Mouse (Mus musculus): ENCODE data around the gene Ucp3. TPM values are rescaled to one million over a fixed set of nuclear protein-coding genes. Genes with fewer than 3 reads are reported as not detected.
A peak's percentile ranks its signal among the peaks of the same experiment; 100 is the strongest.

Gene Ucp3
- not detected in 2 replicates for polyA plus RNA-seq (2015; fragmentation: Nextera tagmentation; extraction: Ambion mirVana)

GRCm38 (mm10) chr7:100472777-100473176 is at the start of gene Ucp3:
Ucp3 (plus strand) TSS chr7:100472990.
- no peak for ATAC-seq
- H3K4me3 ChIP-seq (ENCODE audit: low read length), result no peak within 1 kb of the TSS

GRCm38 (mm10) chr7:100425795-100426194 is 47.0 kb upstream of the Ucp3 start:
- Histone ChIP-seq H3K9me3 (ENCODE audit: control insufficient read depth, low read length) (no peaks in the 10 kb centered on the region), H3K4me2 (ENCODE audit: low read depth, low read length) (no peak overlapping the region), H3K4me3 (ENCODE audit: low read length) (no peak overlapping the region), H3K27ac (ENCODE audit: low read length) (no peak overlapping the region), H3K36me3 (ENCODE audit: control insufficient read depth, insufficient read depth, low read length) (peaks cover 8% of the 10 kb centered on the region; the same call in 1 of the 2 replicates), H3K9ac (ENCODE audit: low read depth, low read length) (no peak overlapping the region), H3K4me1 (ENCODE audit: control insufficient read depth, insufficient read depth, low read length) (no peaks in the 10 kb centered on the region), H3K27me3 (replicated peaks; ENCODE audit: control insufficient read depth, insufficient read depth, low read length) (no peaks in the 10 kb centered on the region)
- WGBS, result 90% methylated on average over 3 of the region's 3 CpGs
- no peak for ATAC-seq

More at GRCm38 (mm10) chr7:100472777-100473176, at the start of gene Ucp3:
- Histone ChIP-seq H3K27me3 (replicated peaks; ENCODE audit: control insufficient read depth, insufficient read depth, low read length) (no peaks in the 10 kb centered on the region), H3K9ac (ENCODE audit: low read depth, low read length) (no peak within 1 kb of the TSS), H3K4me2 (ENCODE audit: low read depth, low read length) (no peak within 1 kb of the TSS), H3K4me1 (ENCODE audit: control insufficient read depth, insufficient read depth, low read length) (no peaks in the 10 kb centered on the region), H3K9me3 (ENCODE audit: control insufficient read depth, low read length) (no peaks in the 10 kb centered on the region), H3K36me3 (ENCODE audit: control insufficient read depth, insufficient read depth, low read length) (no peaks in the 10 kb centered on the region), H3K27ac (ENCODE audit: low read length) (no peak within 1 kb of the TSS)
- 81% methylated on average over 6 of the region's 6 CpGs for WGBS

- WGBS, result 60% methylated on average over 3 of the region's 3 CpGs
- ATAC-seq, result no peak
- H3K36me3 ChIP-seq (ENCODE audit: control insufficient read depth, insufficient read depth, low read length), result peaks cover 9% of the 10 kb centered on the region; the same call in 1 of the 2 replicates
Observed at GRCm38 (mm10) chr7:100429102-100429501, 43.7 kb upstream of the Ucp3 start.

GRCm38 (mm10) chr7:100429911-100430310 is 42.9 kb upstream of the Ucp3 start:
- Histone ChIP-seq H3K27me3 (replicated peaks; ENCODE audit: control insufficient read depth, insufficient read depth, low read length) (no peaks in the 10 kb centered on the region), H3K4me2 (ENCODE audit: low read depth, low read length) (no peak overlapping the region), H3K4me3 (ENCODE audit: low read length) (no peak overlapping the region), H3K9ac (ENCODE audit: low read depth, low read length) (no peak overlapping the region), H3K4me1 (ENCODE audit: control insufficient read depth, insufficient read depth, low read length) (no peaks in the 10 kb centered on the region), H3K9me3 (ENCODE audit: control insufficient read depth, low read length) (no peaks in the 10 kb centered on the region), H3K36me3 (ENCODE audit: control insufficient read depth, insufficient read depth, low read length) (peaks cover 9% of the 10 kb centered on the region; the same call in 1 of the 2 replicates), H3K27ac (ENCODE audit: low read length) (no peak overlapping the region)
- no peak for ATAC-seq
- WGBS, result 91% methylated on average over 11 of the region's 11 CpGs

More at GRCm38 (mm10) chr7:100429102-100429501, 43.7 kb upstream of the Ucp3 start:
- no peaks in the 10 kb centered on the region for H3K9me3 ChIP-seq (ENCODE audit: control insufficient read depth, low read length)
- no peak overlapping the region for H3K9ac ChIP-seq (ENCODE audit: low read depth, low read length)
- H3K27ac ChIP-seq (ENCODE audit: low read length), result no peak overlapping the region
- no peaks in the 10 kb centered on the region for H3K4me1 ChIP-seq (ENCODE audit: control insufficient read depth, insufficient read depth, low read length)
- H3K27me3 ChIP-seq (replicated peaks; ENCODE audit: control insufficient read depth, insufficient read depth, low read length), result no peaks in the 10 kb centered on the region
- no peak overlapping the region for H3K4me2 ChIP-seq (ENCODE audit: low read depth, low read length)
- H3K4me3 ChIP-seq (ENCODE audit: low read length), result no peak overlapping the region

GRCm38 (mm10) chr7:100431103-100431502 is 41.7 kb upstream of the Ucp3 start:
- no peak overlapping the region for H3K9ac ChIP-seq (ENCODE audit: low read depth, low read length)
- no peak overlapping the region for H3K4me2 ChIP-seq (ENCODE audit: low read depth, low read length)
- H3K36me3 ChIP-seq (ENCODE audit: control insufficient read depth, insufficient read depth, low read length), result peaks cover 9% of the 10 kb centered on the region; the same call in 1 of the 2 replicates
- no peak overlapping the region for H3K4me3 ChIP-seq (ENCODE audit: low read length)
- no peaks in the 10 kb centered on the region for H3K9me3 ChIP-seq (ENCODE audit: control insufficient read depth, low read length)
- no peaks in the 10 kb centered on the region for H3K27me3 ChIP-seq (replicated peaks; ENCODE audit: control insufficient read depth, insufficient read depth, low read length)
- ATAC-seq, result no peak
- H3K4me1 ChIP-seq (ENCODE audit: control insufficient read depth, insufficient read depth, low read length), result no peaks in the 10 kb centered on the region
- 0 out of 2 replicates have a peak overlapping the region, but pooled peaks have one; percentile 8 for H3K27ac ChIP-seq (ENCODE audit: low read length)
- 76% methylated on average over 5 of the region's 5 CpGs for WGBS

GRCm38 (mm10) chr7:100433295-100433694 is 39.5 kb upstream of the Ucp3 start:
- WGBS, result 84% methylated on average over 6 of the region's 6 CpGs
- H3K4me2 ChIP-seq (ENCODE audit: low read depth, low read length), result no peak overlapping the region
- no peak overlapping the region for H3K27ac ChIP-seq (ENCODE audit: low read length)
- ATAC-seq, result peak; percentile 65; the same call in 1 of the 2 replicates
- no peaks in the 10 kb centered on the region for H3K4me1 ChIP-seq (ENCODE audit: control insufficient read depth, insufficient read depth, low read length)
- H3K9me3 ChIP-seq (ENCODE audit: control insufficient read depth, low read length), result no peaks in the 10 kb centered on the region
- peaks cover 9% of the 10 kb centered on the region; the same call in 1 of the 2 replicates for H3K36me3 ChIP-seq (ENCODE audit: control insufficient read depth, insufficient read depth, low read length)
- no peak overlapping the region for H3K9ac ChIP-seq (ENCODE audit: low read depth, low read length)
- no peaks in the 10 kb centered on the region for H3K27me3 ChIP-seq (replicated peaks; ENCODE audit: control insufficient read depth, insufficient read depth, low read length)
- H3K4me3 ChIP-seq (ENCODE audit: low read length), result no peak overlapping the region

- peaks cover 13% of the 10 kb centered on the region for H3K36me3 ChIP-seq (ENCODE audit: control insufficient read depth, insufficient read depth, low read length)
- no peak for ATAC-seq
- no peak overlapping the region for H3K4me3 ChIP-seq (ENCODE audit: low read length)
- no peak overlapping the region for H3K27ac ChIP-seq (ENCODE audit: low read length)
- no peak overlapping the region for H3K9ac ChIP-seq (ENCODE audit: low read depth, low read length)
- no peak overlapping the region for H3K4me2 ChIP-seq (ENCODE audit: low read depth, low read length)
- 87% methylated on average over 4 of the region's 4 CpGs for WGBS
- no peaks in the 10 kb centered on the region for H3K27me3 ChIP-seq (replicated peaks; ENCODE audit: control insufficient read depth, insufficient read depth, low read length)
- H3K9me3 ChIP-seq (ENCODE audit: control insufficient read depth, low read length), result no peaks in the 10 kb centered on the region
- no peaks in the 10 kb centered on the region for H3K4me1 ChIP-seq (ENCODE audit: control insufficient read depth, insufficient read depth, low read length)
Observed at GRCm38 (mm10) chr7:100443728-100444127, 29.1 kb upstream of the Ucp3 start.

GRCm38 (mm10) chr7:100446271-100446670 is 26.5 kb upstream of the Ucp3 start:
- Histone ChIP-seq H3K36me3 (ENCODE audit: control insufficient read depth, insufficient read depth, low read length) (peaks cover 19% of the 10 kb centered on the region), H3K4me1 (ENCODE audit: control insufficient read depth, insufficient read depth, low read length) (no peaks in the 10 kb centered on the region), H3K27me3 (replicated peaks; ENCODE audit: control insufficient read depth, insufficient read depth, low read length) (no peaks in the 10 kb centered on the region), H3K9me3 (ENCODE audit: control insufficient read depth, low read length) (no peaks in the 10 kb centered on the region), H3K4me3 (ENCODE audit: low read length) (no peak overlapping the region), H3K9ac (ENCODE audit: low read depth, low read length) (no peak overlapping the region), H3K27ac (ENCODE audit: low read length) (no peak overlapping the region), H3K4me2 (ENCODE audit: low read depth, low read length) (no peak overlapping the region)
- 96% methylated on average over 5 of the region's 5 CpGs for WGBS
- ATAC-seq, result no peak

- Histone ChIP-seq H3K27ac (ENCODE audit: low read length) (no peak overlapping the region), H3K9ac (ENCODE audit: low read depth, low read length) (no peak overlapping the region), H3K27me3 (replicated peaks; ENCODE audit: control insufficient read depth, insufficient read depth, low read length) (no peaks in the 10 kb centered on the region), H3K4me3 (ENCODE audit: low read length) (no peak overlapping the region), H3K36me3 (ENCODE audit: control insufficient read depth, insufficient read depth, low read length) (peaks cover 13% of the 10 kb centered on the region), H3K9me3 (ENCODE audit: control insufficient read depth, low read length) (no peaks in the 10 kb centered on the region), H3K4me2 (ENCODE audit: low read depth, low read length) (no peak overlapping the region), H3K4me1 (ENCODE audit: control insufficient read depth, insufficient read depth, low read length) (no peaks in the 10 kb centered on the region)
- ATAC-seq, result no peak
- WGBS, result 93% methylated on average over 12 of the region's 12 CpGs
Observed at GRCm38 (mm10) chr7:100448530-100448929, 24.3 kb upstream of the Ucp3 start.

- 90% methylated on average over 3 of the region's 3 CpGs for WGBS
- Histone ChIP-seq H3K4me2 (ENCODE audit: low read depth, low read length) (no peak overlapping the region), H3K9me3 (ENCODE audit: control insufficient read depth, low read length) (no peaks in the 10 kb centered on the region), H3K4me3 (ENCODE audit: low read length) (no peak overlapping the region), H3K36me3 (ENCODE audit: control insufficient read depth, insufficient read depth, low read length) (peaks cover 13% of the 10 kb centered on the region), H3K27ac (ENCODE audit: low read length) (no peak overlapping the region), H3K4me1 (ENCODE audit: control insufficient read depth, insufficient read depth, low read length) (no peaks in the 10 kb centered on the region), H3K27me3 (replicated peaks; ENCODE audit: control insufficient read depth, insufficient read depth, low read length) (no peaks in the 10 kb centered on the region), H3K9ac (ENCODE audit: low read depth, low read length) (no peak overlapping the region)
- no peak for ATAC-seq
Observed at GRCm38 (mm10) chr7:100448985-100449384, 23.8 kb upstream of the Ucp3 start.
